Mouse (Mus musculus) lung, postnatal 25 days (tissue): ENCODE data around the gene Cyp17a1.
A peak's percentile ranks its signal among the peaks of the same experiment; 100 is the strongest.

Experiments used
- DNase-seq: peaks from one replicate; pipeline ENCODE4 v3.0.0; 2022; ENCODE audit warnings: low spot score

The Cyp17a1 gene

DNA sequence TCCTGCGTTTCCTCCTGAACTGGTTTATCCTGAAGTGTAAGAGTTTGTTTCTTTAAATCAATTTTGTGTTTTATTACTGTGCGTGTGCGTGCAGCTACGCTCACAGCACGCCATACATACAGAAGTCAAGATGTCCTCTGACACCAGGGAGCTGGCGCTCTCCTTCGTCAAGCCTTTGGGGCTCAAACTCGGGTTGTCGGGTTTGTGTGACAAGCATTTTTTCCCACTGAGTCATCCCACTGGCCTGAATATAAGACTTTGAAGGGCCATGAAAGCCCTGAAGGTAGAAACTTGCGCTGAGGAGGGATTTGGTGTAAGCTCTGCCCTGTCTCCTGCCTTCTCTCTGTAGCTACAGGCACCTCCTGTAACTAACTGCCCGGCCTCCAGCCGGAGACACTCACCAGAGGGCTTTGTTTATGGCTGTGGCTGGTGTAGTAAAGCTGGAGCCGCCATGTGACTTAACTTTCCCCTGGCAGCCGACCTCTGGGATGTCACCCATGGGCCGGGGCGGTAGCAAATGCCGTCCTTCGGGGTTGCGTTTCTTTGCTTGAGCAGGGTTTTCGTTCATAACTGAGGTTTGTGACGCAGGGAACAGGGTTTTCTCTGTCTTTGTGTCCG, 30.7 kb downstream of the Cyp17a1 start:
- no peak for DNase-seq

GRCm38 (mm10) chr19:46641420-46642085, 31.4 kb downstream of the Cyp17a1 start:
- peak; percentile 82 for DNase-seq

- no peak for DNase-seq
These were observed 32.2 kb downstream of the Cyp17a1 start for GRCm38 (mm10) chr19:46640780-46641179.

DNA sequence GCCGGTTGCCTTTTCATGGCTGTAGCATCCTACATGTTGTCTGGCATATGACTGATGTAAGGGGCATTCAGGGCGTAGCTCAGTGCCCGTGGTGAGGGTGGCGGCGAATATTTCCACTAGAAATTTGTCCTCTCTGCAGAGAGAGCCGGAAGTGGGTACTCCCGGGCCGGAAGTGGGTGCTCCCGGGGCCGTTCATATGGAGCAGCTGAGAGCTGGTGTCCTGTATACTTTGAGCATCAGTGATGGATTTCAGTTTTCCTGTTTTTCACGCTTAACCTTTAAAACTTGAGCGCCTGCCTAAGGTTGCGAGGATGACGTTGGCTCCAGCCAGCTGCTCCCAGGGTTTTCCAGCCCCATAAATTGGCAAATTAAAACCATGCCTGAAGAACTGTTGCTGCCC, 33.5 kb downstream of the Cyp17a1 start:
- no peak for DNase-seq

DNA sequence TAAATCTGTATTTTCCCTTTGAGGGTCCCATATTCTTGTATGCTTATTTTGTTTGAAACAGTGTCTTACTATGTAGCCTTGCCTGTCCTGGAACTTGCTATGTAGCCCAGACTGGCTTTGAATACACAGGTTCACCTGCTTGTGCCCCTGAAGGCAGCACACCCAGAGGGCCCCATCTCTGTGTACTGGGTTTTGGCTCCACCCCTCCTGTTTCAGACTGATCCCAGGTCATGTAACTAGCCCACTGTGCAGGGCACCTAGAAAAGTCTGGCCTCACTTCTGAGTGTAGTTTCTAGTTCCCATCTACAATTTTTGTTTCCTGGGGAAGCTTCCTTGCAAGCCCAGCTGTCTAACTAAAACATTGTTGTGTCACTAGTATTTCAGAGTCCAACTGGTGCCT, 33.9 kb downstream of the Cyp17a1 start:
- no peak for DNase-seq

GRCm38 (mm10) chr19:46637598-46637997, 35.4 kb downstream of the Cyp17a1 start:
- DNase-seq = no peak

- no peak for DNase-seq
These were observed 37.2 kb downstream of the Cyp17a1 start for GRCm38 (mm10) chr19:46635766-46636165.

- no peak for DNase-seq
These were observed 41.3 kb downstream of the Cyp17a1 start for GRCm38 (mm10) chr19:46631637-46632036.

- DNase-seq = no peak
These were observed 43.2 kb downstream of the Cyp17a1 start for GRCm38 (mm10) chr19:46629807-46630206.

DNA sequence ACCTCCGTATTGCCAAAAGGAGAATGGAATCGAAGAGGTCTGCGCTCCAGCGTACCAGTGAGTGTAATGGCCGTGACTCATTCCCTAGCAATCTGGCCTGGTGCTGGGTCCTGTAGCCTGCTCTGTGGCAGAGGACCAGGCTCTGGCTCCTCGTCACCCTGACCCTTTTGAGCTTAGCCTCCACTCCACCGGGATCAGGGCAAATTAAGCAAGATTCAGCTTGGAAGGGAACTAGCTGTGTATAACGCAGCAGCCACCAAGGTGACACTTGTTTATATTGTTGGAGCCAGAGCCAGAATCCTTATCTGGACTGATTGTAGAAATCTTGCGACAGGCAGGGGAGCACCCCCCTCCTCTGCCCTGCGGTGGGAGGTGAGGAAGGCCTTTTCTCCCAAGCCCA, 44.6 kb downstream of the Cyp17a1 start:
- DNase-seq = peak; percentile 74

DNA sequence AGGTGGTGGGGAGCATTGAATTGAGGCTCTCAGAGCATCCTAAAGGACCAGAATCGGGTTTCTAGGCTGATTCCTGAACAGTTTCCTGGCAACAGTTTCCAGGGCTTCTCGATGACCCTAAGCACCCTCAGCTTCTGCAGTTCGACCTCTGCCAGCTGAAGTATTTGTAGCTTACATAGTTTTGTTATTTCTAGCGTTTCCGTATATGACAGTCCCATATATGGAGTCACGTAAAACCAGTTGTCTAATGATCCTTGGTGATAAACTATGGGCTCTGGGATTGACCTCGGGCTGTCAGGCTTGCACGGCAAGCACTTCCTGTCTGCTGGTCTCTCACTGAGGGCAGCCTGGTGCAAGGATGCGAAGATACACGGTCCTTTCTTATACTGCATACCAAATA, 47.5 kb downstream of the Cyp17a1 start:
- DNase-seq = no peak

DNA sequence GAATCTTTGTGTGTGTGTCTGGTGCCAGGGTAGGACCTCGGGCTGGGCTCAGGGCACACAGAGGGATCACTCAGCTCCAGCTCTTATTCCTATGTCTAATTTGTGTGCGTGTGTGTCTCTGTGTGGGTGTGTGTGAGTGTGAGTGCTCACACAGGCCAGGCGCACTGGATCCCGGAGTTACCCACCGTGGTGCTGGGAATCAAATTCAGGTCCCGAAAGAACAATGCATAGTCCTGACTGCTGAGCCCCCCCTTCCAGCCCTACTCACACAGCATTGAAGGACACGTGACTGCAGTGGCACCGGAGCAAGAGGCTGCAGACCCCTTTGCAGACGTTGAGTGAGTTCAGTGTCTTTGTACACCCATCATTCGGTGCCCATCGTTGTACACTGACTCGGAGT, 48.0 kb downstream of the Cyp17a1 start:
- DNase-seq = no peak

DNA sequence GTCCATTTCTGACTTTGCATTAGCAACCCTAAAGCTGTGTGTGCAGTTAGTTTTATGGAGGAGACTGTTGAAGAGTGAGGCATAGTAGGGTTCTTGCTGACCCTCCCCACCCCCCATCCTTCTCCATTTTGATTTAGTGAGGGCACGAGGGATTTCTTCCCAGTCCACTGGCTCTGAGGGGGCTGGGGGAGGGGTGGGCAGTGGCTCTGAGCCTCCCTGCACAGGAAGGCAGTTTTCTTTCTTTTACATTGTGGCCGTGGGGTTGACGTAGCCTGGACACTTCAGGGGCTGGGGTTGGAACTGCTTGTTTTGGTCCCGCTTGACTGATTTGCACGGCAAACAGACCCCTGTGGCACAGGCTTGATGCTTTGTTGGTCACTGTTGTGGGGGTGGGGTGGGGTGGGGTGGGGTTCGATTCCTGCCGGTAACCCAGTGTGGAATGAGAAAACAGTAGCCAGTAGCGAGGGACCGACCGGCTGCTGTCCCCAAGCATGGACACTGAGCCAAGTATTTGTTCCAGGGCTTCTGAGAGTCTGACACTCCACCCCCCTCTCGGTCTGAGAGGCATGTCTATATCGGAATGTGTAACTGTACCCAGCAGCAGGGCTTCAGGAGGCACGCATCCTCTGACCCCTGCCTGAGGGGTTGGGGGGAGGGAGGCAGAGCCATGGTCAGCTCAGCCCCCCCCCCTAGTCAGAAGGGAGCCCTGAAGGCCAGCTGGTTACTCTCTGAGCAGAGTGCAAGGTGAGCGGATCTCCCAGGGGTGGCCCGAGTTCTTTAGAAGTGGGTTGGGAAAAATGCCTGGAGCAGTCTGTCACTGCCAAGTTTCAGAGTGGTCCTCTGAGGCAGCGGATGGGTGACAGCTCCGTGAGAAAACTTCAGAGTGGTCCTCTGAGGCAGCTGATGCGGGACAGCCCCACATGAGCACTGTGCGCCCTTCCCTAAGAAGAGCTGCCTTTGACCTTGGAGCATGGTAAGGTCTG, 48.9 kb downstream of the Cyp17a1 start:
- DNase-seq = peak; percentile 87

DNA sequence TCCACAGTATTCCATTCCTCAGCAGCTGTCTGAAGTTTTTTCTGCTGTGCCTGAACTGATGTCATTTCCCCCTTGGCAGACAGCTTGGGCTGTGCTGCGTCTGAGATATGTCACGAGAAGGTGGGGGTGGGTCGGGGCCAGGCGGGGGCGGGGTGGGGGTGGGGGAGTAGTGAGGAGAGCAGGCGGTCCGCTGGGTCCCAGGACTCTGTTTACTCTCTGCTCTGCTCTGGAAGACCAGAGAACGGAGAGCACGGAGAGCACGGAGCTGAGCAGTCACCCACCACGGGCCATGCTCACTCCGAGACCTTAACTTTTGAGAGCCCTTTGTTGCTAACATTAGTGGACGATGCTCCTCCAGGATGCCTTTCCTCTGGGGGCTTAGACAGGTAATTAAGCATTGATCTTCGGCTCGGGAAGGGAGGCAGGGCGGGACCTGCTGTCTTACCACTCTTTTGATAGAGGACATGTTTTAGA, 49.7 kb downstream of the Cyp17a1 start:
- peak; percentile 72 for DNase-seq

- DNase-seq = no peak
These were observed 50.2 kb downstream of the Cyp17a1 start for GRCm38 (mm10) chr19:46622659-46623193.

- no peak for DNase-seq
These were observed 51.5 kb downstream of the Cyp17a1 start for GRCm38 (mm10) chr19:46621236-46622183.

DNA sequence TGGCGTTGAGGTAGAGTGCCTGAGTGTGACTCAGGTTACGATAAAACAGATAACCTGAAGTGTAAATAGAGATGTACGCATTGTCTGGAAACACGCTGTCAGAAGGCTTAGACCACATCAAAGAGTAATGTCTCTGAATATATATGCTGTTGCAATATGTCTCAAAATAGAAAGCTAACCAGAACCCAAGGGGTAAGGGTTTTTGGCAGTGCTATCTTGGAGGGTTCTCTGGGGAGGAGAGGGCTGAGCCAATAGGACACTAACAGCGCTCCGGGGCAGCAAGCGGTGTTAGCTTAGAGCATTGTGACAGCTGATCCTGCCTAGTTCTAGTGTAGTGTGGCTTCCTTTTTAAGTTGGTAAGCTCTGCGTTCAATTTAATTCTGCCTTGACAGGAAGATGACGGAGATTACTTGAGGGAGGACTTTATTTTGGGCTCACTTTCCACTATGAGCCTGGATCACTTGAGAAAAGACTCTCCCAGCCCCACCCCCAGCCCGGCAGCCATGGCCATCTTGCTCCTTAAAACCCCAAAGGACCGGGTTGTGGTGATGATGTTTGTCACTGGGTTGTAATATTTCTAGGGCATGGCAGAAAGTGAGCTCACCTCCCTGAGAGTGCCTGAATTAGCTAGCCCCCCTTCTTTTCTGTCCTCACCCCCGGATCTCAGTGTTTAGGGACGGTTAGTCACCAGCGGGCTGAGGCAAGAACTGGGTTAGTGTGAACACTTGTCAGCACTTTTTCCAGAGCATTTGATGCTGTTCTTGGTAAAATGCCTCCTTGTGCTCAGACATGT, 52.8 kb downstream of the Cyp17a1 start:
- no peak for DNase-seq

DNA sequence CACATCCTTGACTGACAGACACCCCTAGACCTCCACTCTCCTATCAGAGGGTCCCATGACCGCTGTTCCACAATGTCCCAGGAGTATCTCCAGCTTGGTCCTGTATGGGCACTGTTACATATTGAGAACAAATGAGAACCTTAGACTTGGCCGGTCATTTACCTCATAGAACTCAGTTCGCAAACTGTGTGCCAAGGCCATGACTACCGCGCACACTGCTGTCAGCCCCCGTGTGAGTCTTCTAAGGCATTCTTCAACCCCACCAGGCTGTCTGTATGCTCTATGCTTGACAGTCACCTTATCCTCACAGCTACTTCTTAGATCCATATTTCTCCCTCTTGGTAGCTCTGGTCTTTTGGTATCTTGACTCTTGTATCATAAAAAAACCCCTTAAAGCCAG, 53.5 kb downstream of the Cyp17a1 start:
- no peak for DNase-seq

DNA sequence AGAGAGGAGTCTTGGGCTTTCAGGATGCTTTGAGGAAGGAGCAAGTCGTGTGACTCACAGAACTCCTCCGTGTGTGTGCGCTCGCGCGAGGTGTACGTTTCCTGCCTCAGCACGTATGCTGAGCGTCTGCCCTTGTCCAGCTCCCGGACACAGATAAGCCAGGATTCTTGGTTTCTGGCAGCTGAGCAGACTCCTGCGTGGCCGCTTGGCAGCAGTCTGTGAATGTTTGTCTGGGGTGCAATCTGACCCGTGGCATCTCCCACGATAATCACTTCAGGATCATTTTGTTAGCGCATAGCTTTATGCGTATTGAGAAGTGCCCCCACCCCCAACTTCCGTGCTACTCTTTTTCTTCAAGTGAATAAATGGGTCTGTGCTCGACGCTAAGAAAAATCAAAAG, 54.0 kb downstream of the Cyp17a1 start:
- DNase-seq = no peak

GRCm38 (mm10) chr19:46618322-46618721, 54.6 kb downstream of the Cyp17a1 start:
- peak; percentile 59 for DNase-seq
